Mouse (Mus musculus): Measurements from ENCODE around the gene Klk1b24. TPM values are rescaled to one million over a fixed set of nuclear protein-coding genes. Genes with fewer than 3 reads are reported as not detected.
"Not testable (repeated sequence)": the region's sequence is repeated elsewhere in the genome, so short reads cannot be mapped to it uniquely, and the experiment has no call there.

Gene Klk1b24
- not detected in 2 replicates for polyA plus RNA-seq (2015; fragmentation: Nextera tagmentation; extraction: Ambion mirVana)

DNA sequence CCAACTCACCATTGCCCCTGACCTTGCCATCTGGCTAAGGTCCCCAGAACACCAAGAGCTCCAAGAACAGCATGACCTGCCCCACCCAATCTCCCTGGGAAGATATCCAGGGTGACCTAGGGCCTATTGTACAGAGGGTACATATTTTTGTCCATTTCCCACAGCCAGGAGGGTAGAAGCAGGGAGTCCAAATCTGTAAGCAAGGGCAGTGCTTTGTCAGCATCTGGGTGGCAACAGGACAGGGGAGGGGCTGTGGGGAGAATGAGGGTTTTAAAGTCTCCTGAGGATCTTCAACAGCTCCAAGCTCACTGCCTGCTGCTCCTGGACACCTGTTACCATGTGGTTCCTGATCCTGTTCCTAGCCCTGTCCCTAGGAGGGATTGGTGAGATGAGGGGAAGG, at the start of gene Klk1b24:
TSS of gene Klk1b24 (plus strand) at position 301 of the 400 bp plus-strand sequence.
- H3K27me3 ChIP-seq (ENCODE audit: control insufficient read depth, insufficient read depth, low read length); H3K9me3 ChIP-seq (replicated peaks; ENCODE audit: control insufficient read depth, low read length); H3K36me3 ChIP-seq (ENCODE audit: control insufficient read depth, insufficient read depth); ATAC-seq (replicated peaks; ENCODE audit: extremely low read depth, insufficient read depth, low FRiP score); H3K4me2 ChIP-seq (ENCODE audit: low read depth, low read length); H3K4me3 ChIP-seq (ENCODE audit: low read length); H3K27ac ChIP-seq (ENCODE audit: low read length); H3K4me1 ChIP-seq (ENCODE audit: control insufficient read depth, insufficient read depth, low read length); H3K9ac ChIP-seq (ENCODE audit: low read length): not testable (repeated sequence)

GRCm38 (mm10) chr7:44179299-44180045, 8.6 kb upstream of the Klk1b24 start:
- H3K4me2 ChIP-seq (ENCODE audit: low read depth, low read length): no peak overlapping the region

GRCm38 (mm10) chr7:44186516-44186915, 1.5 kb upstream of the Klk1b24 start:
- WGBS: 58% methylated on average over 8 of the region's 8 CpGs
- not testable (repeated sequence) for H3K4me3 ChIP-seq (ENCODE audit: low read length); H3K27me3 ChIP-seq (ENCODE audit: control insufficient read depth, insufficient read depth, low read length); H3K9me3 ChIP-seq (replicated peaks; ENCODE audit: control insufficient read depth, low read length); ATAC-seq (replicated peaks; ENCODE audit: extremely low read depth, insufficient read depth, low FRiP score); H3K27ac ChIP-seq (ENCODE audit: low read length); H3K4me1 ChIP-seq (ENCODE audit: control insufficient read depth, insufficient read depth, low read length); H3K4me2 ChIP-seq (ENCODE audit: low read depth, low read length); H3K9ac ChIP-seq (ENCODE audit: low read length); H3K36me3 ChIP-seq (ENCODE audit: control insufficient read depth, insufficient read depth)

More at GRCm38 (mm10) chr7:44179299-44180045, 8.6 kb upstream of the Klk1b24 start:
- no peak for ATAC-seq (replicated peaks; ENCODE audit: extremely low read depth, insufficient read depth, low FRiP score)
- Histone ChIP-seq H3K4me1 (ENCODE audit: control insufficient read depth, insufficient read depth, low read length) (no peaks in the 10 kb centered on the region), H3K27ac (ENCODE audit: low read length) (no peak overlapping the region), H3K9me3 (replicated peaks; ENCODE audit: control insufficient read depth, low read length) (no peaks in the 10 kb centered on the region), H3K36me3 (ENCODE audit: control insufficient read depth, insufficient read depth) (no peaks in the 10 kb centered on the region), H3K9ac (ENCODE audit: low read length) (no peak overlapping the region), H3K4me3 (ENCODE audit: low read length) (no peak overlapping the region), H3K27me3 (ENCODE audit: control insufficient read depth, insufficient read depth, low read length) (no peaks in the 10 kb centered on the region)
- 73% methylated on average over 9 of the region's 9 CpGs for WGBS

DNA sequence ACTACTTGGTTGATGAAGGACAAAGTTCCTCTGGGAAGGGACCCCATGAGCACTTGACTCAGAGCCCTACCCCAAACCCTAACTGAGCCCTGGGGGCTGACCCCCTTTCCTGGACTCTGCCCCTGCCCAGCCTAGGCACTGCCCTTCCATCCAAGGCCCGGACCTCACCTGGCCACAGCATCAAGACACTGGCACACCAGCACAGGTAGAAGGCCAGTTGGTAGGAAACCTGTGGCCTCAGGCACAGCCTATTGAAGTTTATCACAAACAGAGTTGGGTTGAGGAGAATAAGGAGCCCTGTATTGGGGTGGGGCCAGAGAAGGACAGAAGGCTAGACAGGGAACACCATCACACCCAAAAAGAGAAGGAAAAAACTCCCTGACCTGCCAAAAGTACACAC, 5.4 kb downstream of the Klk1b24 start:
- 78% methylated on average over 1 of the region's 1 CpGs for WGBS
- not testable (repeated sequence) for ATAC-seq (replicated peaks; ENCODE audit: extremely low read depth, insufficient read depth, low FRiP score); H3K4me2 ChIP-seq (ENCODE audit: low read depth, low read length); H3K36me3 ChIP-seq (ENCODE audit: control insufficient read depth, insufficient read depth); H3K4me1 ChIP-seq (ENCODE audit: control insufficient read depth, insufficient read depth, low read length); H3K27me3 ChIP-seq (ENCODE audit: control insufficient read depth, insufficient read depth, low read length); H3K4me3 ChIP-seq (ENCODE audit: low read length); H3K9ac ChIP-seq (ENCODE audit: low read length); H3K27ac ChIP-seq (ENCODE audit: low read length); H3K9me3 ChIP-seq (replicated peaks; ENCODE audit: control insufficient read depth, low read length)

DNA sequence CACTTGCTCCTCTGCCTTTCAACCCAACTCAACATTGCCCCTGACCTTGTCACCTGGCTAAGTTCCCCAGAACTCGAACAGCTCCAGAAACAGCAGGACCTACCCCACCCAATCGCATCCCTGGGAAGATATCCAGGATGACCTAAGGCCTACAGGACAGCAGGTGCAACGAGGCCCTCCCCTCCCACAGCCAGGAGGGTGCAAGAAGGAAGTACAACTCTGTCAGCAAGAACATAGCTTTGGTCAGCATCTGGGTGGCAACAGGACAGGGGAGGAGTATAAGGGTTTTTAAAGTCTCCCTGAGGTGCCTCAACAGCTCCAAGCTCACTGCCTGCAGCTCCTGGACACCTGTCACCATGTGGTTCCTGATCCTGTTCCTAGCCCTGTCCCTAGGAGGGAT, 9.9 kb downstream of the Klk1b24 start, which contains the start of gene Klk1b3:
TSS of gene Klk1b3 (plus strand) at position 301 of the 400 bp plus-strand sequence.
- Histone ChIP-seq H3K4me1 (ENCODE audit: control insufficient read depth, insufficient read depth, low read length) (no peaks in the 10 kb centered on the region), H3K27me3 (ENCODE audit: control insufficient read depth, insufficient read depth, low read length) (no peaks in the 10 kb centered on the region), H3K36me3 (ENCODE audit: control insufficient read depth, insufficient read depth) (no peaks in the 10 kb centered on the region), H3K9ac (ENCODE audit: low read length) (no peak within 1 kb of the TSS), H3K4me3 (ENCODE audit: low read length) (no peak within 1 kb of the TSS), H3K27ac (ENCODE audit: low read length) (no peak within 1 kb of the TSS), H3K4me2 (ENCODE audit: low read depth, low read length) (no peak within 1 kb of the TSS), H3K9me3 (replicated peaks; ENCODE audit: control insufficient read depth, low read length) (no peaks in the 10 kb centered on the region)
- 47% methylated on average over 3 of the region's 3 CpGs for WGBS
- ATAC-seq (replicated peaks; ENCODE audit: extremely low read depth, insufficient read depth, low FRiP score): no peak

GRCm38 (mm10) chr7:44207135-44207534, 19.1 kb downstream of the Klk1b24 start, which contains the start of gene Klk1b4:
Klk1b4 (plus strand) TSS chr7:44207435.
- H3K9me3 ChIP-seq (replicated peaks; ENCODE audit: control insufficient read depth, low read length); H3K36me3 ChIP-seq (ENCODE audit: control insufficient read depth, insufficient read depth); H3K27me3 ChIP-seq (ENCODE audit: control insufficient read depth, insufficient read depth, low read length); H3K4me1 ChIP-seq (ENCODE audit: control insufficient read depth, insufficient read depth, low read length); H3K27ac ChIP-seq (ENCODE audit: low read length); H3K4me3 ChIP-seq (ENCODE audit: low read length); ATAC-seq (replicated peaks; ENCODE audit: extremely low read depth, insufficient read depth, low FRiP score); H3K9ac ChIP-seq (ENCODE audit: low read length); H3K4me2 ChIP-seq (ENCODE audit: low read depth, low read length): not testable (repeated sequence)
- 46% methylated on average over 3 of the region's 3 CpGs for WGBS

- no peak overlapping the region for H3K9ac ChIP-seq (ENCODE audit: low read length)
- H3K4me2 ChIP-seq (ENCODE audit: low read depth, low read length): no peak overlapping the region
- no peaks in the 10 kb centered on the region for H3K27me3 ChIP-seq (ENCODE audit: control insufficient read depth, insufficient read depth, low read length)
- H3K4me3 ChIP-seq (ENCODE audit: low read length): no peak overlapping the region
- no peak overlapping the region for H3K27ac ChIP-seq (ENCODE audit: low read length)
- H3K36me3 ChIP-seq (ENCODE audit: control insufficient read depth, insufficient read depth): no peaks in the 10 kb centered on the region
- no peaks in the 10 kb centered on the region for H3K9me3 ChIP-seq (replicated peaks; ENCODE audit: control insufficient read depth, low read length)
- no peaks in the 10 kb centered on the region for H3K4me1 ChIP-seq (ENCODE audit: control insufficient read depth, insufficient read depth, low read length)
- ATAC-seq (replicated peaks; ENCODE audit: extremely low read depth, insufficient read depth, low FRiP score): no peak
- 61% methylated on average over 3 of the region's 3 CpGs for WGBS
Measured at GRCm38 (mm10) chr7:44208307-44208706, 20.3 kb downstream of the Klk1b24 start.

DNA sequence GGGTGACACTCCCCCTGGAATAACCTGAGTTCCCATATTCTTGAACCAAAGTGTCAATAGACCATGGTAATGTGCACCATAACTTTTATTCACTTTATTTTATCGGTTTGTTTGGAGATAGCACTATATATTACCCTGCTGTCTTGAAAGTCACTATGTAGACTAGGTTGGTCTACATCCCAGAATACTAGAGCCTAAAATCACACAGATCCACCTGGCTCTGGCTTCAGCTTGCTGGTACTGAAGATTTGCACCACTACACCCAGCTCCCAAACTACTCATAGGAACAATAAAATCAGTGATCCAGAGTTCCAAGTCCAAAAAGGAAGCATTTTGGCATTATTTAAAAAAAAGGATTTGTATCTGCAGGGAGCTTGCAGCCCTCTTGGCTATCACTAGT, 27.6 kb downstream of the Klk1b24 start, which contains the start of gene Klk1b5:
TSS of gene Klk1b5 (plus strand) at position 301 of the 400 bp plus-strand sequence.
- no peaks in the 10 kb centered on the region; the same call in 1 of the 2 replicates for H3K27me3 ChIP-seq (ENCODE audit: control insufficient read depth, insufficient read depth, low read length)
- no peaks in the 10 kb centered on the region for H3K4me1 ChIP-seq (ENCODE audit: control insufficient read depth, insufficient read depth, low read length)
- no peak within 1 kb of the TSS for H3K27ac ChIP-seq (ENCODE audit: low read length)
- H3K4me3 ChIP-seq (ENCODE audit: low read length): no peak within 1 kb of the TSS
- no peaks in the 10 kb centered on the region for H3K36me3 ChIP-seq (ENCODE audit: control insufficient read depth, insufficient read depth)
- H3K9ac ChIP-seq (ENCODE audit: low read length): no peak within 1 kb of the TSS
- no peaks in the 10 kb centered on the region for H3K9me3 ChIP-seq (replicated peaks; ENCODE audit: control insufficient read depth, low read length)
- 67% methylated on average over 1 of the region's 1 CpGs for WGBS
- ATAC-seq (replicated peaks; ENCODE audit: extremely low read depth, insufficient read depth, low FRiP score): no peak
- H3K4me2 ChIP-seq (ENCODE audit: low read depth, low read length): no peak within 1 kb of the TSS

DNA sequence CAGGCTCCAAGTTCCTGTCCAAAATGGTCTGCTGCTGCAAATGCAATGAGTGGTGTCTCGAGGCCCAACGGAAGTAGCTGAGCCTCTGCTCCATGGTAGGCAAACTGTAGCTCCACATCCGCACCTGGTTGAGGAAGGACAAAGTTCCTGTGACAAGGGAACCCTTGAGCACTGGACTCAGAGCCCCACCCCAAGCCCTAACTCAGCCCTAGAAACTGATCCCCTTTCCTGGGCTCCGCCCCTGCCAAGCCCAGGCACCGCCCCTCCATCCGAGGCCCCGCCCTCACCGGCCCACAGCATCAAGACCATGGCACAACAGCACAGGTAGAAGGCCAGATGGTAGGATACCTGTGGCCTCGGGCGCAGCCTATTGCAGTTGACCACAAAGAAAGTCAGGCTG, 33.6 kb downstream of the Klk1b24 start:
- not testable (repeated sequence) for H3K27ac ChIP-seq (ENCODE audit: low read length); H3K4me3 ChIP-seq (ENCODE audit: low read length); H3K4me2 ChIP-seq (ENCODE audit: low read depth, low read length); H3K27me3 ChIP-seq (ENCODE audit: control insufficient read depth, insufficient read depth, low read length); H3K36me3 ChIP-seq (ENCODE audit: control insufficient read depth, insufficient read depth); H3K4me1 ChIP-seq (ENCODE audit: control insufficient read depth, insufficient read depth, low read length); ATAC-seq (replicated peaks; ENCODE audit: extremely low read depth, insufficient read depth, low FRiP score); H3K9ac ChIP-seq (ENCODE audit: low read length); H3K9me3 ChIP-seq (replicated peaks; ENCODE audit: control insufficient read depth, low read length)
- WGBS: 58% methylated on average over 8 of the region's 10 CpGs

All from heart, embryonic 16.5 days (tissue).